Comparison of ENCODE assay signal across 12 mouse cellular contexts in the genomic region with DNA sequence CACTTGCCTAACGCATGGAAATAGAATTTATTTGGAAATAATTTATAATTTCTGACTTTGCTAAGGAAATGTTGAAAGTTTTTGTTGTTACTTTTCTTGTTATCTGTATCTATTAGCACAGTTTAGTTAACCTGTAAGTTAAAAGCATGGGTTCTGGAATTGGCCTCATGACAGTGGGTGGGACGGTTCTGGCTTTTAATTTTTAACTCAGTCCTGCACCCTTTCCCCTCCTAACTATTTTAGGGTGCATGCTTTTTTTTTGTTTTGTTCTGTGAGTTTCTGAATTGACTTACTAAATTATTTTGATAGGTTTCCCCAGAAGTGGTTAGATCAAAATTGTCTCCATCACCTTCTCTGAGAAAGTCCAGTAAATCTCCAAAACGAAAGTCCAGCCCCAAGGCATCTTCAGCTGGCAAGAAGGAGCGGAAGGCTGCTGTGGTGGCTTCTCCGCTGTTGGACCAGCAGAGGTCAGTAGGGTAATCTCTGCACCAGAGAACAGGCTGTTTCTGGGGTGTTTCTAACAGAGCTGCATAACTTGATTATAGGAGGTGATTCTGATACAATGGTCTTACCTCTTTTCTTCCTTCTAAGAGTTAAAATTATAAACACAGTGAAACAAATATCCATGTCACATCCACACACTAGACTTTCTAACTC. TPM values are rescaled to one million over a fixed set of nuclear protein-coding genes. Genes with fewer than 3 reads are reported as not detected.
DNase-seq lines count a peak whose midpoint lies in the region; ATAC-seq and TF ChIP-seq lines count a peak whose summit lies in the region.
"Had no signal": no experiment of that assay in that cellular context is flagged by ENCODE, and none has a peak within 500 bp of the region (broad histone marks: within the 10 kb centered on the region; RNA-seq: fewer than 3 reads in every experiment).

No protein-coding gene starts in this region.

- H3K27ac ChIP-seq in liver, embryonic 14.5 days: no peak overlapping the region
- no peak overlapping the region for H3K27ac ChIP-seq in embryonic facial prominence, embryonic 11.5 days (replicated peaks; ENCODE audit: low read depth, low read length)

- no peaks in the 10 kb centered on the region for H3K9me3 ChIP-seq in liver, embryonic 14.5 days (ENCODE audit: control insufficient read depth, low read length)
- H3K9me3 ChIP-seq in embryonic facial prominence, embryonic 11.5 days (replicated peaks; ENCODE audit: control insufficient read depth, low read length): no peaks in the 10 kb centered on the region
- H3K9me3 ChIP-seq: heart, embryonic 12.5 days had no signal

- H3K36me3 ChIP-seq in liver, embryonic 14.5 days (replicated peaks; ENCODE audit: control insufficient read depth, insufficient read depth, low read depth): no peaks in the 10 kb centered on the region; the same call in 1 of the 2 replicates
- H3K36me3 ChIP-seq in embryonic facial prominence, embryonic 11.5 days (replicated peaks; ENCODE audit: control insufficient read depth, insufficient read depth, low read depth, low read length): no peaks in the 10 kb centered on the region

- H3K9ac ChIP-seq in liver, embryonic 14.5 days (replicated peaks): no peak overlapping the region
- H3K9ac ChIP-seq in embryonic facial prominence, embryonic 11.5 days (replicated peaks; ENCODE audit: low read length): no peak overlapping the region
- H3K9ac ChIP-seq: heart, embryonic 12.5 days had no signal

- no peak for TF ChIP-seq EP300 in liver, embryonic 14.5 days (IDR thresholded peaks at IDR 0.05; ENCODE audit: low read depth)

- DNase-seq in cerebellum, postnatal 10 days: peak; percentile 51 to 53
- DNase-seq in cerebellum, postnatal 4 days (ENCODE audit: low spot score in 2 of 2): no peak
- no peak for DNase-seq in liver, embryonic 14.5 days (ENCODE audit: low read depth in 3 of 3, low spot score in 3 of 3)
- DNase-seq in liver: no peak
- peak; percentile 46 for DNase-seq in embryonic facial prominence, embryonic 11.5 days (ENCODE audit: low spot score)
- peak; percentile 70 for DNase-seq in retina, embryonic 14.5 days (ENCODE audit: low spot score)
- DNase-seq in urinary bladder, postnatal 4 days (ENCODE audit: low spot score in 2 of 2): no peak
- DNase-seq in heart, postnatal 36 days: no peak
- DNase-seq: B cell, adult 2 months; right cerebral cortex, postnatal 14 days; thymus, postnatal 36 days had no signal

- WGBS in liver, embryonic 14.5 days (ENCODE audit: insufficient replicate concordance): 78% methylated on average over 5 of the region's 5 CpGs
- WGBS in embryonic facial prominence, embryonic 11.5 days: 66% methylated on average over 5 of the region's 5 CpGs

- no peaks in the 10 kb centered on the region for H3K27me3 ChIP-seq in liver, embryonic 14.5 days (ENCODE audit: control insufficient read depth, insufficient read depth, low read length)
- no peaks in the 10 kb centered on the region for H3K27me3 ChIP-seq in embryonic facial prominence, embryonic 11.5 days (ENCODE audit: control insufficient read depth, insufficient read depth, low read length)
- H3K27me3 ChIP-seq: heart, embryonic 12.5 days had no signal

- no peak overlapping the region for H3K4me2 ChIP-seq in liver, embryonic 14.5 days (ENCODE audit: low read depth)
- H3K4me2 ChIP-seq in embryonic facial prominence, embryonic 11.5 days (ENCODE audit: low read depth, low read length): no peak overlapping the region
- H3K4me2 ChIP-seq: heart, embryonic 12.5 days had no signal

- H3K4me1 ChIP-seq in liver, embryonic 14.5 days (replicated peaks; ENCODE audit: control insufficient read depth in 2 of 2, insufficient read depth in 2 of 2, low read length in 1 of 2): no peaks in the 10 kb centered on the region
- no peaks in the 10 kb centered on the region for H3K4me1 ChIP-seq in embryonic facial prominence, embryonic 11.5 days (ENCODE audit: control insufficient read depth, insufficient read depth, low read length)
- H3K4me1 ChIP-seq: heart, embryonic 12.5 days had no signal

- H3K4me3 ChIP-seq in liver, embryonic 14.5 days (ENCODE audit: insufficient read depth in 1 of 2, low read depth in 2 of 2, low read length in 2 of 2): no peak overlapping the region
- H3K4me3 ChIP-seq in embryonic facial prominence, embryonic 11.5 days (ENCODE audit: low read depth, low read length): no peak overlapping the region
- H3K4me3 ChIP-seq: heart, embryonic 12.5 days had no signal

- peak; percentile 38 for TF ChIP-seq CTCF in liver, embryonic 14.5 days (IDR thresholded peaks at IDR 0.05; ENCODE audit: low read depth)

- intact Hi-C loops in heart, postnatal 36 days (cut with DNase I): no loop called here

- ATAC-seq in liver, embryonic 14.5 days (ENCODE audit: insufficient read depth): no peak
- ATAC-seq in embryonic facial prominence, embryonic 11.5 days (replicated peaks; ENCODE audit: insufficient number of reproducible peaks, low FRiP score, low TSS enrichment, low read depth): no peak

RNA-seq across cellular contexts. Expression of gene Zc3h13, which starts 25.3 kb away (rescaled TPM):
- 5.2 and 8.1 TPM in 2 replicates for polyA plus RNA-seq in liver, embryonic 14.5 days (2012; rRNA removed)
- 9.2 and 11.3 TPM in 2 replicates for polyA plus RNA-seq in liver, embryonic 14.5 days (2014; fragmentation: Nextera tagmentation; extraction: Ambion mirVana)
- polyA plus RNA-seq in embryonic facial prominence, embryonic 11.5 days (2014; fragmentation: Nextera tagmentation; extraction: Ambion mirVana): 31.1 and 38.6 TPM in 2 replicates
- 10 to 100 TPM; 24.9 to 27.7 TPM for total RNA-seq in heart, postnatal 36 days (2021)

Comparison
In these comparisons a context has a peak if more than half of its experiments do, and no peak if none do; other contexts are left out.
1. DNase-seq: peak in cerebellum, postnatal 10 days (2 of 2), embryonic facial prominence, embryonic 11.5 days (single experiment) and retina, embryonic 14.5 days (single experiment); none in cerebellum, postnatal 4 days (0 of 2), liver, embryonic 14.5 days (0 of 3), liver (single experiment), urinary bladder, postnatal 4 days (0 of 2) and heart, postnatal 36 days (0 of 2).